Mouse (Mus musculus) ES-Bruce4 (cell line): ENCODE measurements around the gene Fbxo30. TPM values are rescaled to one million over a fixed set of nuclear protein-coding genes. Genes with fewer than 3 reads are reported as not detected.
"Not testable (repeated sequence)": the region's sequence is repeated elsewhere in the genome, so short reads cannot be mapped to it uniquely, and the experiment has no call there.

Experiments used
- H3K27ac ChIP-seq: 2 replicates; pipeline ENCODE4 v1.5.1; 2012; ENCODE audit warnings: low read length, inconsistent platforms; ENCODE audit not compliant: insufficient read depth
- H3K27me3 ChIP-seq: 2 replicates; pipeline ENCODE4 v1.6.1; 2012; ENCODE audit warnings: mild to moderate bottlenecking, low read length, inconsistent platforms; ENCODE audit not compliant: control insufficient read depth, poor library complexity, insufficient read depth, severe bottlenecking
- H3K36me3 ChIP-seq: 2 replicates; pipeline ENCODE4 v1.6.1; 2012; ENCODE audit warnings: inconsistent platforms, mild to moderate bottlenecking, low read length, moderate library complexity; ENCODE audit not compliant: control insufficient read depth, poor library complexity, insufficient read depth, severe bottlenecking
- H3K4me1 ChIP-seq: one replicate; pipeline ENCODE4 v1.8.1; 2011; ENCODE audit warnings: low read length; ENCODE audit not compliant: control insufficient read depth, insufficient read depth
- H3K4me3 ChIP-seq: 2 replicates; pipeline ENCODE4 v1.5.1; 2011; ENCODE audit warnings: low read depth, mild to moderate bottlenecking, low read length
- H3K9ac ChIP-seq: 2 replicates; pipeline ENCODE4 v1.6.1; 2012; ENCODE audit warnings: low read depth, mild to moderate bottlenecking, inconsistent platforms; ENCODE audit not compliant: poor library complexity, severe bottlenecking
- H3K9me3 ChIP-seq: replicated peaks from 2 replicates; pipeline ENCODE4 v1.6.1; 2012; ENCODE audit warnings: mild to moderate bottlenecking, low read length, inconsistent platforms; ENCODE audit not compliant: control insufficient read depth, poor library complexity, insufficient read depth, severe bottlenecking
- CTCF ChIP-seq: IDR thresholded peaks from one replicate; pipeline ENCODE4 v1.8.1; 2011; ENCODE audit warnings: low read depth, low read length
- EP300 ChIP-seq: IDR thresholded peaks from 2 replicates; pipeline ENCODE4 v1.6.1; 2011; ENCODE audit warnings: low read depth, low read length; ENCODE audit not compliant: insufficient read depth
- POLR2A ChIP-seq: IDR thresholded peaks from one replicate; pipeline ENCODE4 v1.8.1; 2011; ENCODE audit warnings: low read length; ENCODE audit not compliant: insufficient read depth
- polyA plus RNA-seq: library from polyadenylated mRNA; stranded (reverse); fragments of >200 nt; gene quantifications from 2 replicates; pipeline ENCODE4 v1.2.4, GENCODE M21; 2011; ENCODE audit warnings: low read depth; ENCODE audit not compliant: missing spikeins, insufficient read depth, insufficient read length

Fbxo30 gene
- 44.6 and 45.1 TPM in 2 replicates for polyA plus RNA-seq

- H3K36me3 ChIP-seq, result no peaks in the 10 kb centered on the region
- peak; percentile 79 for TF ChIP-seq POLR2A
- peak; percentile 12 for TF ChIP-seq CTCF
- TF ChIP-seq EP300, result no peak
- peak within 1 kb of the TSS; percentile 76 for H3K27ac ChIP-seq
- H3K27me3 ChIP-seq, result no peaks in the 10 kb centered on the region
- peak within 1 kb of the TSS; percentile 84 for H3K4me3 ChIP-seq
- H3K9me3 ChIP-seq, result no peaks in the 10 kb centered on the region
- peak within 1 kb of the TSS; percentile 95 for H3K9ac ChIP-seq
- H3K4me1 ChIP-seq, result no peaks in the 10 kb centered on the region
Observed at GRCm38 (mm10) chr10:11280578-11281463, at the start of gene Fbxo30. Gene Fbxo30 (plus strand): TSS chr10:11281330.

GRCm38 (mm10) chr10:11233208-11233607, 47.9 kb upstream of the Fbxo30 start:
- H3K9me3 ChIP-seq, result no peaks in the 10 kb centered on the region
- H3K4me3 ChIP-seq, result no peak overlapping the region
- H3K27ac ChIP-seq, result no peak overlapping the region
- H3K27me3 ChIP-seq, result no peaks in the 10 kb centered on the region
- peaks cover 6% of the 10 kb centered on the region for H3K4me1 ChIP-seq
- no peak overlapping the region for H3K9ac ChIP-seq
- no peaks in the 10 kb centered on the region for H3K36me3 ChIP-seq
- TF ChIP-seq EP300 (no peak), POLR2A (no peak), CTCF (no peak)

- H3K4me3 ChIP-seq, H3K27ac ChIP-seq, H3K9ac ChIP-seq, H3K9me3 ChIP-seq, H3K36me3 ChIP-seq, H3K4me1 ChIP-seq, H3K27me3 ChIP-seq: not testable (repeated sequence)
Observed at GRCm38 (mm10) chr10:11242988-11243387, 38.1 kb upstream of the Fbxo30 start.

GRCm38 (mm10) chr10:11248210-11248609, 32.9 kb upstream of the Fbxo30 start:
- H3K36me3 ChIP-seq, result no peaks in the 10 kb centered on the region
- H3K27ac ChIP-seq, result no peak overlapping the region
- H3K4me3 ChIP-seq, result no peak overlapping the region
- no peak overlapping the region for H3K9ac ChIP-seq
- TF ChIP-seq POLR2A, result no peak
- no peak for TF ChIP-seq CTCF
- TF ChIP-seq EP300, result no peak
- no peaks in the 10 kb centered on the region for H3K4me1 ChIP-seq
- no peaks in the 10 kb centered on the region for H3K9me3 ChIP-seq
- H3K27me3 ChIP-seq, result no peaks in the 10 kb centered on the region

- H3K4me3 ChIP-seq, result no peak overlapping the region
- no peak overlapping the region for H3K9ac ChIP-seq
- no peaks in the 10 kb centered on the region for H3K4me1 ChIP-seq
- TF ChIP-seq EP300 (no peak), CTCF (no peak), POLR2A (no peak)
- no peak overlapping the region for H3K27ac ChIP-seq
- no peaks in the 10 kb centered on the region for H3K36me3 ChIP-seq
- peaks cover 5% of the 10 kb centered on the region; the same call in 1 of the 2 replicates for H3K9me3 ChIP-seq
- no peaks in the 10 kb centered on the region for H3K27me3 ChIP-seq
Observed at GRCm38 (mm10) chr10:11250247-11250997, 30.7 kb upstream of the Fbxo30 start.

- H3K36me3 ChIP-seq, H3K27me3 ChIP-seq, H3K4me1 ChIP-seq, H3K9ac ChIP-seq, H3K4me3 ChIP-seq, H3K9me3 ChIP-seq: not testable (repeated sequence)
- H3K27ac ChIP-seq, result peak overlapping the region; percentile 44; the same call in 1 of the 2 replicates
Observed at GRCm38 (mm10) chr10:11253581-11253980, 27.5 kb upstream of the Fbxo30 start.
